Mouse (Mus musculus): Measurements from ENCODE around the gene Xpo6.

The Xpo6 gene

GRCm38 (mm10) chr7:126191471-126191870 is 8.8 kb downstream of the Xpo6 start:
- DNase-seq, result no peak

DNA sequence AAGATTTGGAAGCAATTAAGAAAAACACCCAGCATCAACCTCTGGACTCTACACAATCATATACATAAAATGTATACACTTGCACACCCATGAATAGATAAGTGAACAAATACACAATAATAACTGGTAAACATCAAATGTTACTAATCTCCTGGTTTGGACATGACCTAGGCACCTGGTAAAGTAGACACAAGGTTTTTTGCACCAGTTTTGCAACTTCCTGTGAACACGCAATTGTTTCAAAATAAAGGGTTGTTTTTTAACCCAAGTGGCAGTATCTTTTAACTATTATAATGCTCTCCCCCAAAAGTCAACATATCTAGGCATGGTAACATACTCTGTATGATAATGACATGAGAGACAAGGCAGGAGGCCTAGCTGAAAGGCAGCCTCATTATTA is 10.8 kb downstream of the Xpo6 start:
- no peak for DNase-seq

- no peak for DNase-seq
Observed at GRCm38 (mm10) chr7:126185999-126186398, 14.3 kb downstream of the Xpo6 start.

DNA sequence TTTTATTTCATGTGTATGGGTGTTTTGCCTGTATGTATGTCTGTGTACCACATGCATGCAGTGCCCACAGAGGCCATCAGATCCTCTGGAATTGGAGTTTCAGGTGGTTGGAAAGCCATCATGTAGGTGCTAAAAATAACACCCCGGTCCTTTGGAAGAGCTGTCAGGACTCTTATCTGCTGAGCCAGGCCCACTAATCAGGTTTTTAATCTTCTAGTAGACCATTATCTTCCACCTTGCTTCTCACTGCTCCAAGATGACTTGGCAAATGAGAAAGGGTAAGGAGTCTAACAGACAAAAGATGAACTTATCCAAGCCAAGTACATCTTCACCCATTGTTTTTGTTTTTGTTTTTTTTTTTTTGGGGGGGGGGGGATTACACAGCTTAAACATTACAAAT is 16.7 kb downstream of the Xpo6 start:
- no peak for DNase-seq

GRCm38 (mm10) chr7:126181487-126181886 is 18.8 kb downstream of the Xpo6 start:
- no peak for DNase-seq

- DNase-seq, result peak; percentile 70
Observed at GRCm38 (mm10) chr7:126180956-126181355, 19.3 kb downstream of the Xpo6 start.

DNA sequence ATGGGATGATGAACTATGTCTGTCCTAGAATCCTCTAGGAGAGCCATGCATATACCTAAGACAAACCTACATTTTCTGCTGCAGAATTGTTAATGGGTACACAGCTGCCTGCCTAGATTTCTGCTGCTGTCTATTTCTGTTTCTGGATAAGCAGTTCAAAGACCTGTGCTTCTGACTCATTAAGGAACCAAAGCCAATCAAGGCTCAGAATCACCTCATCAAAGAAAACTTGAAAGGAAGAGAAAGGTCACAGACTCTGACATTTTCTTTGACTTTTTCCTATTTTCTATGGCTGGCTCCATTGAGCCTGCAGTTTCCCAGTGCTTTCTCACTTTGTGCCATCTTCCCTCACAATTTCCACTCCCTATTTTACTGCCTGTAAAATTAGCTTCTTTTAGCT is 21.5 kb downstream of the Xpo6 start:
- no peak for DNase-seq

DNA sequence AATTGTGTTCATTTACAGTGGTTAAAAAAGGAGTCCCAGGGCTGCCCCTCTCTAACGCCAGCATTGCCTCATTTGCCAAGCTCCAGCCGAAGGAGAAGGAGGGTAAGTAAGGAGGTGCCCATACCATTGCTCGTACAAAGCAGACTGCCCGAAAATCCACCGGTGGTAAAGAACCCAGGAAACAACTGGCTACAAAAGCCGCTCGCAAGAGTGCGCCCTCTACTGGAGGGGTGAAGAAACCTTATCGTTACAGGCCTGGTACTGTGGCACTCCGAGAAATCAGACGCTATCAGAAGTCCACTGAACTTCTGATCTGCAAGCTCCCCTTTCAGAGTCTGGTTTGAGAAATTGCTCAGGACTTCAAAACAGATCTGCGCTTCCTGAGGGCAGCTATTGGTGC is 24.3 kb downstream of the Xpo6 start:
- no peak for DNase-seq

GRCm38 (mm10) chr7:126175456-126175855 is 24.8 kb downstream of the Xpo6 start:
- DNase-seq, result no peak

DNA sequence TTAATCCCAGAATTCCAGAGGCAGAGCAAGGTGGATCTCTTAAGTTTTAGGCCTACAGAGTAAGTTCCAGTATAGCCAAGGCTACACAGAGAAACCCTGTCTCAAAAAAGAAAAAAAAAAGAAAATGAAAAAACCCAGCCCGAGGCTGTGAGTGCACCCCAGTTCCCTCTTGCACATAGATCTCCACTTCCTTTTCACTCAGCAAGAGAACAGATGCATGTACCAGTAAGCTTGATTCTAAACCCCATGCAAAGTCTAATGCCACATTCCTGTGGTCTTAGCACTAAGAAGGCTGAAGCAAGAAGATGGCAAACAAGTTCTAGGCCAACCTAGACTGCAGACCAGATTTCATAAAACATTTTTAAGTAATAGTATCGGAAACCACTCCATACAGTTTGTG is 25.4 kb downstream of the Xpo6 start:
- DNase-seq, result no peak

GRCm38 (mm10) chr7:126172001-126172400 is 28.3 kb downstream of the Xpo6 start:
- no peak for DNase-seq

GRCm38 (mm10) chr7:126168584-126168983 is 31.7 kb downstream of the Xpo6 start:
- no peak for DNase-seq

DNA sequence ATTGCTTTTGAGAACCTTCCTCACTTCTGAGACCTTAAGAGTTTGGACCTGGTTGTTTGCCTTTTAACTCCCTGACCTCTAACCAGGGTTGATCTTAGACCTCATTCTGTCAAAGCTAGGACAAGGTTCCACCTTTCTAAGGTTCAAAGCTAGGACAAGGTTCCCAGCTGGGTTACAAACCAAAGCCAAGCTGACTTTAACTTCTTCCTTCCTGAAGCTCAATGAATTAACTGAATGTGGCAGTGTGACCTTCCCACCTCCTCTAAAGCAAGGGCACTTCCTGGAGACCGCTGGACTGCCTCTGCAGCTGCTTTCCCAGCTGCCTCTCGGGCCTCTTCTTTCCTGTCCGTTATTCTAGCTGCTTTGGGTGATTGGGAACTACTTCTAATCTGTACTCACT is 32.9 kb downstream of the Xpo6 start:
- no peak for DNase-seq

GRCm38 (mm10) chr7:126166571-126166970 is 33.7 kb downstream of the Xpo6 start:
- DNase-seq, result no peak

GRCm38 (mm10) chr7:126158238-126158637 is 42.1 kb downstream of the Xpo6 start:
- no peak for DNase-seq

DNA sequence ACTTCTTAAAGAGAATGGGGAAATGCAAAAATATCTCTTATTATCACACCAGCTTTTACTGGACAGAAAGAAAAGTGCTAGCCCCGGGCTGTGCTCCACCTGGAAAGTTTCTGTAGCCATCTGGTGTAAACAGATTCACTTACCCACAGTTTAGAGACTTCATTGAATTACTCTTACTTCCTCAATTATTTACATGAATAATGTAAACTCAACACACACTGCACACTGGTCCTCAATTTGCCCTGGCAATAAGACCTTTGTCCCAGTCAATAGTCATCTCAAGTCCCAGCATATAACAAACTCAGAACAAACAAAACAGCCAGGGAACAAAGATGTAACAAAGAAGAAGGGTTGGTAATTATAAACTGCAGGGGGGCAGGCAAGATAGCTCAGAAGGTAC is 44.6 kb downstream of the Xpo6 start:
- no peak for DNase-seq

- DNase-seq, result no peak
Observed at GRCm38 (mm10) chr7:126154731-126155130, 45.6 kb downstream of the Xpo6 start.

DNA sequence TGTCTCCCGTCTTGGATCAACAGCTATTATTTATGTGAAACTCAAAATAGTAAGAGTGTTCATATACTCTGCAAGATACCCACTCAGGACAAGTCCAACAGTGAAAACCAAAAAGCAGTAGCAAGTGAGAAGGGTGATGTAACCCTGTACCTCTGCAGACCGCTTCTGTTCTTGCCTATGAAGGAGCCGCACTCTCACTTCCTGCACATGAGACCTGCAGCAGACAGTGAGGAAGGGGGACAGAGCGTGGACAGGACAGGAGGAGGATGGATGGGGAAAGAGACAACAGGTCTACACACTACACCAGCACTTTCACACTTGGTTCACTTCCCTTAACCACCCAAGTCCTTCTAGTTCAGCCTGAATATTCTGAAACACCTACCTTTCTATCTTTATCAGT is 48.0 kb downstream of the Xpo6 start:
- no peak for DNase-seq

DNA sequence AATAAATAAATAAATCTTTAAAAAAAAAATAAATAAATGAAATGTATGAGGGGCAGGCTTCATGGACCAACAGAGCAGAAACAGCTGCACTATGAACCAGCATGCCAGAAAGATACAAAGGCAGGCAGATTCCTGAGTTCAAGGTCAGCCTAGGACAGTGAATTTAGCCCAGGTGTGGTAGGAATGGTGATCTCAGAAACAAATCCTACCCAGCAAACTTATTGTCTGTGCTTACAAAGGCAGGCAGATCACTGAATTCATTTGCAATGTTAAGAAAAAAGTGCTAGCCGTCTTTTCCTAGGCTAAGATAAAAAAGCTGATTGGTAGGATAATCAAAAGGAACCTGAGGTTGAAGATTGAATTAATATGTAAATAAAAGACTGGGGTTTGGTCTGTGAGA is 54.1 kb downstream of the Xpo6 start:
- DNase-seq, result no peak

- peak; percentile 14 for DNase-seq
Observed at GRCm38 (mm10) chr7:126144364-126144763, 55.9 kb downstream of the Xpo6 start.

GRCm38 (mm10) chr7:126137850-126138249 is 62.5 kb downstream of the Xpo6 start:
- no peak for DNase-seq

DNA sequence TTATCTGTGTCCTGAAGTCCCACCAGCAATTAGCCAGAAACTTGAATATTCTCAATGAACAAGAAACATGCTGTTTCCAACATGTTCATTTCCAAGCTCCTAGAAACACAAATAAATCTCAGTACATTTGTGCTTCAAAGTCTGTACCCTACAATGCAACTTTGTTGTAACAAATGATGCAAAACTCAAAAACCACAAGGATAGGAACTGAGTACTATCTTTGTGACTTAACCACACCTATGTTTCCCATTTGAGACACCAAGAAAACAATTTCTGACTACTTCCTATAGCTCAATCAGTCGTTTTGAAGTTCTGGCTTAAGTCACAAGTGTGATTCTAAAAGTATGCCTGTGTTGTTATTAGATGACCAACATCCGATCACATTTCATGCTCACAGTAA is 64.9 kb downstream of the Xpo6 start:
- no peak for DNase-seq

GRCm38 (mm10) chr7:126134634-126135321 is 65.5 kb downstream of the Xpo6 start:
- DNase-seq, result peak; percentile 62

DNA sequence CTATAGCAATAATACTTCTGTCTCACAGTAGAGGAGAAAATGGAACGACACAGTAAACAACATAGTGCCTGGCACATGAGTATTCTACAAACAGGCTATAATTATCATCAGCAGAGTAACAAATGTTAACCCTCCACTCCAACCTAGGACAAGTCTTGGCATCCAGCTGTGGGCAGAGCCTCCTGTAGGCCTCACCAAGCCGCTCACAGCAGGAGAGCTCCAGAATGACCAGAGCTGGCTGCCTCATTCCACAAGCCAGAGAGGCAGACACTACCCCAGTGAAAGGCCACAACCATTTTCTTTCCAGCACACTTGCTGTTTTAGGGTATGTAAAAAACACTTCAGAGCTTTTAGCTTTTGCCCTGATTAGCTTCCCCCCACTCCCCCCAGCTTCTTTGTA is 72.6 kb downstream of the Xpo6 start:
- no peak for DNase-seq

DNA sequence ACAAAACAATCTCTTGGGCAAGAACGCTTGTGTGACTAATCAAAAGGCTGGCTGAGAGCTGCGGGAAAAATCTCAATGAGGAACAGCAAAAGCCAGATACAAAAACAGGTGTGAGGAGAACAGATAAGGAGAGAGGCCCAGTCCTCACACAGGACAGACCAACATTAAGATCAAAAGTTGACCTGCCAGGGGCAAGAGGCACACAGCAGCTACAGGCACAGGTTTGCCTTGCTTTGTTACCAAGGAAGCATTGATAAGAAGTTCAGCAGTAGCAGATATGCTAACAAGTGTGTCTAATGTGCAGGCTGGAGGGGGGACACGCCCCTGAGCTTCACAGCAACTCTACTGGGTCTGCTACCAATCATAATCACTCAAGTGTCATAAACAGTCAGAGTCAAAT is 73.8 kb downstream of the Xpo6 start:
- no peak for DNase-seq

GRCm38 (mm10) chr7:126121533-126121932 is 78.8 kb downstream of the Xpo6 start:
- peak; percentile 26 for DNase-seq

All from lung, postnatal 36 days (tissue).